Mouse (Mus musculus) liver, adult 2 months (tissue): ENCODE data around the gene Marc2.

ENCODE experiments used
- CTCF ChIP-seq: fragments of 200-500 bp; IDR thresholded peaks from 2 replicates; pipeline ENCODE4 v1.5.1; 2011; ENCODE audit warnings: low read depth, low read length, control low read depth
- POLR2A ChIP-seq: fragments of 200-500 bp; IDR thresholded peaks from 2 replicates; pipeline ENCODE4 v1.6.1; 2011; ENCODE audit warnings: low read length, control low read depth; ENCODE audit not compliant: insufficient read depth; ENCODE audit errors: extremely low read depth

DNA sequence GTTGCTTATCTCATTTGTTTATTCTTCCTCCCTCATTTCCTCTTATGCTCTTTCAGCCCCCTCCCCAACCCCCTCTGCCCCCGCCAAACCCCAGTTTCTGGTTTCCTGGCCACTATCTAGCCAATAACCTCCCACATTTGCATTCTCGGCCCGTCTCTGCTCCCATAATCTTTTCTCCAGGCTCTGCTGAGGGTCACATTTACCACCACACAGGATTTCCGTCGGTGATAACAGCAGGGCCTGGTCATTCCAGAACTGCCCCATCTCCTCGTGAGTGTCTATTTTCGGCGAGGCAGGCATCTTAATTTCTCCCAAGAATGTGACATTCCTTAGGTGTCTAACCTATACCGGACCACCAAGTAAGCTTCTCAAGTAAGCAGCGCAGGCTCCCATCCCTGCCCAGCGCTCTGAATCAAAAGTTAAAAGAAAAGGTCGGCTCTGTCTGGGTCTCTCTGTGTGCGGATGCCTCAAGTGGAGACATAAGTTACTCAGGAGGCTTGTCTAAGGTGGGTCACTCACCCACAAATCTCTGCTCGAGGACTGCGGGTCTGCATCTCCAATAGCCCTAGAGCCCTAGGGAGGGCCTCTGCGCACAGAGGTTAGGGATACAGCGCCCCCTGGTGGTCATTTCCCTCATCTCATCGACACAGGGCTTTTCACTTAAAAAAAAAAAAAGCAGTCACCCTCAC is 74.9 kb downstream of the Marc2 start:
- peak; percentile 80 for TF ChIP-seq CTCF
- TF ChIP-seq POLR2A = no peak
